Mouse (Mus musculus): ENCODE measurements at regions not wholly inside any gene's neighbourhood (a gene's known extent, or its start where the extent isn't known, plus 50 kb on each side); places are given as distances from the start of the nearest gene placed in this dataset.

- TF ChIP-seq CTCF (IDR thresholded peaks at IDR 0.05; ENCODE audit: borderline replicate concordance, insufficient read depth, low read length) = no peak
- TF ChIP-seq POLR2A (IDR thresholded peaks at IDR 0.05; ENCODE audit: low read depth, low read length) = no peak
Measured at GRCm38 (mm10) chr2:116586203-116586959, 292.1 kb upstream of the Tmco5 start.

Measured in embryonic fibroblast, embryonic 13.5 days (primary cell).